Mouse (Mus musculus) MEL (cell line): Measurements from ENCODE around the gene Vsx1. TPM values are rescaled to one million over a fixed set of nuclear protein-coding genes. Genes with fewer than 3 reads are reported as not detected.

Source experiments
- DNase-seq: peaks from one replicate; pipeline ENCODE4 v3.0.0; 2011; ENCODE audit warnings: low read depth, low spot score
- H3K27ac ChIP-seq: 2 replicates; pipeline ENCODE4 v1.5.1; 2012; ENCODE audit warnings: low read depth, mild to moderate bottlenecking, control low read depth, low read length, moderate library complexity; ENCODE audit not compliant: control insufficient read depth
- H3K27me3 ChIP-seq, 2 experiments: fragments of 150-350 bp in 1 of 2; sonication (generic) in 1 of 2; 2 replicates each; pipeline ENCODE4 v1.6.1; 2012; ENCODE audit warnings: low read length in 2 of 2, mild to moderate bottlenecking in 2 of 2, improper control_type of control experiment in 1 of 2, moderate library complexity in 1 of 2; ENCODE audit not compliant: insufficient read depth in 2 of 2, control insufficient read depth in 1 of 2
- H3K36me3 ChIP-seq, 2 experiments: 2 replicates each; pipeline ENCODE4 v1.6.1; 2012 to 2014; ENCODE audit warnings: low read length in 2 of 2, improper control_type of control experiment in 1 of 2, inconsistent platforms in 1 of 2, mild to moderate bottlenecking in 1 of 2; ENCODE audit not compliant: insufficient read depth in 2 of 2, control insufficient read depth in 1 of 2
- H3K4me1 ChIP-seq, 2 experiments: fragments of 150-350 bp in 1 of 2; sonication (generic) in 1 of 2; 2 replicates each; pipeline ENCODE4 v1.6.1; 2012; ENCODE audit warnings: low read length in 2 of 2, improper control_type of control experiment in 1 of 2, mild to moderate bottlenecking in 1 of 2; ENCODE audit not compliant: insufficient read depth in 2 of 2, control insufficient read depth in 1 of 2
- H3K4me3 ChIP-seq, 2 experiments: fragments of 150-350 bp in 1 of 2; sonication (generic) in 1 of 2; 2 replicates each; pipeline ENCODE4 v1.5.1; 2012; ENCODE audit warnings: low read depth in 2 of 2, low read length in 2 of 2, mild to moderate bottlenecking in 2 of 2, moderate library complexity in 2 of 2, control low read depth in 1 of 2, improper control_type of control experiment in 1 of 2; ENCODE audit not compliant: control insufficient read depth in 1 of 2, insufficient read depth in 1 of 2
- H3K79me2 ChIP-seq: 2 replicates; pipeline ENCODE4 v1.6.1; 2012; ENCODE audit warnings: mild to moderate bottlenecking, low read length, moderate library complexity; ENCODE audit not compliant: control insufficient read depth, poor library complexity, insufficient read depth
- H3K9ac ChIP-seq: 2 replicates; pipeline ENCODE4 v1.6.1; 2012; ENCODE audit warnings: low read depth, mild to moderate bottlenecking, control low read depth, low read length, moderate library complexity; ENCODE audit not compliant: control insufficient read depth, poor library complexity, severe bottlenecking
- H3K9me3 ChIP-seq: fragments of 150-350 bp; sonication (generic); replicated peaks from 2 replicates; pipeline ENCODE4 v1.6.1; 2012; ENCODE audit warnings: mild to moderate bottlenecking, low read length, improper control_type of control experiment, moderate library complexity; ENCODE audit not compliant: insufficient read depth
- BHLHE40 ChIP-seq: IDR thresholded peaks from 2 replicates; pipeline ENCODE4 v1.6.1; 2012; ENCODE audit warnings: low read depth, mild to moderate bottlenecking, inconsistent platforms, low read length, improper control_type of control experiment, borderline replicate concordance
- CHD1 ChIP-seq: IDR thresholded peaks from 2 replicates; pipeline ENCODE4 v1.6.1; 2012; ENCODE audit warnings: low read depth, mild to moderate bottlenecking, inconsistent platforms, low read length, improper control_type of control experiment
- CHD2 ChIP-seq: IDR thresholded peaks from 2 replicates; pipeline ENCODE4 v1.6.1; 2011; ENCODE audit warnings: low read length, improper control_type of control experiment
- E2F4 ChIP-seq: IDR thresholded peaks from 2 replicates; pipeline ENCODE4 v1.6.1; 2011; ENCODE audit warnings: low read depth, low read length, improper control_type of control experiment, borderline replicate concordance
- EP300 ChIP-seq, 2 experiments: IDR thresholded peaks; 2 replicates each; pipeline ENCODE4 v1.6.1; 2011; ENCODE audit warnings: improper control_type of control experiment in 2 of 2, low read length in 2 of 2, low read depth in 1 of 2, mild to moderate bottlenecking in 1 of 2
- ETS1 ChIP-seq: IDR thresholded peaks from 2 replicates; pipeline ENCODE4 v1.6.1; 2012; ENCODE audit warnings: low read depth, mild to moderate bottlenecking, inconsistent platforms, low read length, improper control_type of control experiment, moderate library complexity
- GABPA ChIP-seq: IDR thresholded peaks from 2 replicates; pipeline ENCODE4 v1.6.1; 2012; ENCODE audit warnings: low read depth, mild to moderate bottlenecking, inconsistent platforms, low read length, improper control_type of control experiment, moderate library complexity
- GATA1 ChIP-seq: IDR thresholded peaks from 2 replicates; pipeline ENCODE4 v1.6.1; 2011; ENCODE audit warnings: low read depth, low read length, improper control_type of control experiment
- JUND ChIP-seq: IDR thresholded peaks from 2 replicates; pipeline ENCODE4 v1.6.1; 2011; ENCODE audit warnings: low read depth, mild to moderate bottlenecking, improper control_type of control experiment, low read length
- KAT2A ChIP-seq: conservative IDR thresholded peaks from 2 replicates; pipeline ENCODE4 v1.6.1; 2012; ENCODE audit warnings: low read depth, low read length, improper control_type of control experiment, inconsistent platforms
- MAX ChIP-seq: IDR thresholded peaks from 2 replicates; pipeline ENCODE4 v1.6.1; 2011; ENCODE audit warnings: low read length, improper control_type of control experiment
- MYB ChIP-seq: IDR thresholded peaks from 2 replicates; pipeline ENCODE4 v1.6.1; 2011; ENCODE audit warnings: mild to moderate bottlenecking, low read depth, low read length, improper control_type of control experiment
- NELFE ChIP-seq: IDR thresholded peaks from 2 replicates; pipeline ENCODE4 v1.6.1; 2011; ENCODE audit warnings: low read depth, low read length, improper control_type of control experiment
- NRF1 ChIP-seq: IDR thresholded peaks from 2 replicates; pipeline ENCODE4 v1.6.1; 2014; ENCODE audit warnings: low read depth, mild to moderate bottlenecking, inconsistent platforms, low read length, improper control_type of control experiment, moderate library complexity; ENCODE audit not compliant: poor library complexity, insufficient read depth, severe bottlenecking
- POLR2AphosphoS2 ChIP-seq: IDR thresholded peaks from 2 replicates; pipeline ENCODE4 v1.6.1; 2011; ENCODE audit warnings: low read length, improper control_type of control experiment
- RCOR1 ChIP-seq: IDR thresholded peaks from 2 replicates; pipeline ENCODE4 v1.6.1; 2012; ENCODE audit warnings: low read depth, mild to moderate bottlenecking, inconsistent platforms, low read length, improper control_type of control experiment
- SMC3 ChIP-seq: IDR thresholded peaks from 2 replicates; pipeline ENCODE4 v1.6.1; 2011; ENCODE audit warnings: low read depth, low read length, improper control_type of control experiment
- TAL1 ChIP-seq: IDR thresholded peaks from 2 replicates; pipeline ENCODE4 v1.6.1; 2012; ENCODE audit warnings: mild to moderate bottlenecking, inconsistent platforms, low read length, moderate library complexity, mixed read lengths
- UBTF ChIP-seq: IDR thresholded peaks from 2 replicates; pipeline ENCODE4 v1.6.1; 2012; ENCODE audit warnings: low read depth, mild to moderate bottlenecking, inconsistent platforms, low read length, improper control_type of control experiment, moderate library complexity, borderline replicate concordance; ENCODE audit not compliant: insufficient read depth
- USF1 ChIP-seq: IDR thresholded peaks from 2 replicates; pipeline ENCODE4 v1.6.1; 2014; ENCODE audit warnings: low read depth, mild to moderate bottlenecking, inconsistent platforms, low read length, improper control_type of control experiment, moderate library complexity
- USF2 ChIP-seq, 2 experiments: IDR thresholded peaks; 2 replicates each; pipeline ENCODE4 v1.6.1; 2011 to 2012; ENCODE audit warnings: improper control_type of control experiment in 2 of 2, low read length in 2 of 2, borderline replicate concordance in 1 of 2, inconsistent platforms in 1 of 2, low read depth in 1 of 2, mild to moderate bottlenecking in 1 of 2; ENCODE audit not compliant: insufficient read depth in 1 of 2
- ZC3H11A ChIP-seq: IDR thresholded peaks from 2 replicates; pipeline ENCODE4 v1.6.1; 2012; ENCODE audit warnings: low read depth, mild to moderate bottlenecking, inconsistent platforms, low read length, improper control_type of control experiment
- ZKSCAN1 ChIP-seq: IDR thresholded peaks from 2 replicates; pipeline ENCODE4 v1.6.1; 2012; ENCODE audit warnings: low read depth, mild to moderate bottlenecking, inconsistent platforms, low read length, improper control_type of control experiment, moderate library complexity
- ZMIZ1 ChIP-seq: IDR thresholded peaks from 2 replicates; pipeline ENCODE4 v1.6.1; 2012; ENCODE audit warnings: low read depth, mild to moderate bottlenecking, inconsistent platforms, low read length, improper control_type of control experiment, moderate library complexity
- ZNF384 ChIP-seq: IDR thresholded peaks from 2 replicates; pipeline ENCODE4 v1.6.1; 2012; ENCODE audit warnings: low read depth, mild to moderate bottlenecking, inconsistent platforms, low read length, improper control_type of control experiment
- polyA plus RNA-seq, 2 experiments: library from polyadenylated mRNA; stranded (reverse) in 1 of 2; unstranded in 1 of 2; fragments of >175 nt in 1 of 2; fragments of >200 nt in 1 of 2; gene quantifications; 2 replicates each; pipeline versions ENCODE4 v1.2.1 to v1.2.4; 2012; ENCODE audit warnings: low replicate concordance in 2 of 2, low read depth in 1 of 2; ENCODE audit not compliant: insufficient read length in 2 of 2, insufficient read depth in 1 of 2, missing spikeins in 1 of 2
- total RNA-seq: library from RNA; depleted of rRNA; stranded (reverse); fragments of 300-350 nt; gene quantifications from 2 replicates; pipeline ENCODE4 v1.2.3, GENCODE M21; 2012

Gene Vsx1
- total and polyA plus RNA-seq, 3 experiments, result not detected

- TF ChIP-seq CHD2, result no peak
- TF ChIP-seq POLR2AphosphoS2, result no peak
- TF ChIP-seq MYB, result no peak
- TF ChIP-seq NRF1, result no peak
- no peak for TF ChIP-seq ETS1
- no peak for TF ChIP-seq NELFE
- TF ChIP-seq ZC3H11A, result no peak
- no peak for TF ChIP-seq ZNF384
- no peak for TF ChIP-seq BHLHE40
- TF ChIP-seq E2F4, result no peak
- TF ChIP-seq KAT2A, result no peak
- TF ChIP-seq GABPA, result no peak
- no peak for TF ChIP-seq USF2 (IDR thresholded peaks at IDR 0.05; ENCODE audit: borderline replicate concordance in 1 of 2, insufficient read depth in 1 of 2, low read depth in 1 of 2, low read length in 2 of 2)
- no peak for TF ChIP-seq MAX
- no peak for TF ChIP-seq RCOR1
- TF ChIP-seq, all 39 proteins: peak for 0
- no peak overlapping the region for H3K27ac ChIP-seq
- no peaks in the 10 kb centered on the region for H3K27me3 ChIP-seq
- H3K4me3 ChIP-seq, result no peak overlapping the region
- H3K79me2 ChIP-seq, result no peaks in the 10 kb centered on the region
- H3K4me1 ChIP-seq, result no peaks in the 10 kb centered on the region
- no peaks in the 10 kb centered on the region for H3K9me3 ChIP-seq
- H3K36me3 ChIP-seq, result no peaks in the 10 kb centered on the region
- H3K9ac ChIP-seq, result no peak overlapping the region
- no peak for DNase-seq
Observed at GRCm38 (mm10) chr2:150654814-150655213, 34.3 kb downstream of the Vsx1 start.

- no peak for DNase-seq
- Histone ChIP-seq H3K4me3 (no peak overlapping the region), H3K27me3 (no peaks in the 10 kb centered on the region), H3K9me3 (no peaks in the 10 kb centered on the region), H3K79me2 (no peaks in the 10 kb centered on the region), H3K27ac (no peak overlapping the region), H3K4me1 (no peaks in the 10 kb centered on the region), H3K36me3 (no peaks in the 10 kb centered on the region), H3K9ac (no peak overlapping the region)
- no peak for TF ChIP-seq UBTF
- no peak for TF ChIP-seq BHLHE40
- no peak for TF ChIP-seq ZMIZ1
- no peak for TF ChIP-seq USF1
- TF ChIP-seq JUND, result no peak
- no peak for TF ChIP-seq EP300 (IDR thresholded peaks at IDR 0.05; ENCODE audit: low read depth in 1 of 2, low read length in 2 of 2)
- no peak for TF ChIP-seq ZKSCAN1
- TF ChIP-seq ETS1, result no peak
- TF ChIP-seq CHD1, result no peak
- no peak for TF ChIP-seq SMC3
- no peak for TF ChIP-seq GATA1
- TF ChIP-seq KAT2A, result no peak
- no peak for TF ChIP-seq TAL1
- TF ChIP-seq ZNF384, result no peak
Observed at GRCm38 (mm10) chr2:150651366-150651765, 37.8 kb downstream of the Vsx1 start.
